Mouse (Mus musculus) ES-Bruce4 (cell line): ENCODE results near the gene Pdlim3. TPM values are rescaled to one million over a fixed set of nuclear protein-coding genes. Genes with fewer than 3 reads are reported as not detected.

Experiments used
- H3K27ac ChIP-seq: 2 replicates; pipeline ENCODE4 v1.5.1; 2012; ENCODE audit warnings: low read length, inconsistent platforms; ENCODE audit not compliant: insufficient read depth
- H3K27me3 ChIP-seq: 2 replicates; pipeline ENCODE4 v1.6.1; 2012; ENCODE audit warnings: mild to moderate bottlenecking, low read length, inconsistent platforms; ENCODE audit not compliant: control insufficient read depth, poor library complexity, insufficient read depth, severe bottlenecking
- H3K36me3 ChIP-seq: 2 replicates; pipeline ENCODE4 v1.6.1; 2012; ENCODE audit warnings: inconsistent platforms, mild to moderate bottlenecking, low read length, moderate library complexity; ENCODE audit not compliant: control insufficient read depth, poor library complexity, insufficient read depth, severe bottlenecking
- H3K4me1 ChIP-seq: one replicate; pipeline ENCODE4 v1.8.1; 2011; ENCODE audit warnings: low read length; ENCODE audit not compliant: control insufficient read depth, insufficient read depth
- H3K4me3 ChIP-seq: 2 replicates; pipeline ENCODE4 v1.5.1; 2011; ENCODE audit warnings: low read depth, mild to moderate bottlenecking, low read length
- H3K9ac ChIP-seq: 2 replicates; pipeline ENCODE4 v1.6.1; 2012; ENCODE audit warnings: low read depth, mild to moderate bottlenecking, inconsistent platforms; ENCODE audit not compliant: poor library complexity, severe bottlenecking
- H3K9me3 ChIP-seq: replicated peaks from 2 replicates; pipeline ENCODE4 v1.6.1; 2012; ENCODE audit warnings: mild to moderate bottlenecking, low read length, inconsistent platforms; ENCODE audit not compliant: control insufficient read depth, poor library complexity, insufficient read depth, severe bottlenecking
- CTCF ChIP-seq: IDR thresholded peaks from one replicate; pipeline ENCODE4 v1.8.1; 2011; ENCODE audit warnings: low read depth, low read length
- EP300 ChIP-seq: IDR thresholded peaks from 2 replicates; pipeline ENCODE4 v1.6.1; 2011; ENCODE audit warnings: low read depth, low read length; ENCODE audit not compliant: insufficient read depth
- POLR2A ChIP-seq: IDR thresholded peaks from one replicate; pipeline ENCODE4 v1.8.1; 2011; ENCODE audit warnings: low read length; ENCODE audit not compliant: insufficient read depth
- polyA plus RNA-seq: library from polyadenylated mRNA; stranded (reverse); fragments of >200 nt; gene quantifications from 2 replicates; pipeline ENCODE4 v1.2.4, GENCODE M21; 2011; ENCODE audit warnings: low read depth; ENCODE audit not compliant: missing spikeins, insufficient read depth, insufficient read length

Gene Pdlim3
- polyA plus RNA-seq, 1 experiment = 23.4 TPM

- H3K36me3 ChIP-seq = no peaks in the 10 kb centered on the region
- H3K9ac ChIP-seq = no peak overlapping the region
- TF ChIP-seq CTCF = no peak
- TF ChIP-seq POLR2A = no peak
- no peak for TF ChIP-seq EP300
- H3K4me3 ChIP-seq = no peak overlapping the region
- no peaks in the 10 kb centered on the region; the same call in 1 of the 2 replicates for H3K9me3 ChIP-seq
- no peak overlapping the region for H3K27ac ChIP-seq
- H3K27me3 ChIP-seq = no peaks in the 10 kb centered on the region; the same call in 1 of the 2 replicates
- H3K4me1 ChIP-seq = no peaks in the 10 kb centered on the region
These were observed 7.6 kb upstream of the Pdlim3 start for GRCm38 (mm10) chr8:45877680-45878079.

DNA sequence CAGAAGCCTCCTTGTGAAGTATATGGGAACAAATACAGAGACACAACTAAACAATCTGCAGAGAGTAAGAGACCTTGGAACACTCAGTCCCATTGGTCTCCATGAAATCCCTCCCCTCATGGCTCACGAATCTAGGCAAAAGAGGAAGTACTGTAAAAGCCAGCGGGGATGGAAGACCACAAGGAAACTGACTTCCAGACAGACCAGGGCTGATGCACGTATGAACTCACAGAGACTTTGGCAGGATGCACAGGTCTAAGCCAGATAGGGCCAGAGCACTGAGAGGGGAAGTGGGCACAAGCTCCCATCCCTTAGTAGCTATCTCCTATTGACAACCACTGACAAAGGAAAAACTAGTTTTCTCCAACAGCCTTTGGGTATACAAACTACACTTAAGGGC lies 4.8 kb upstream of the Pdlim3 start:
- no peak for TF ChIP-seq POLR2A
- H3K27ac ChIP-seq = no peak overlapping the region
- no peak overlapping the region for H3K9ac ChIP-seq
- no peaks in the 10 kb centered on the region; the same call in 1 of the 2 replicates for H3K9me3 ChIP-seq
- no peaks in the 10 kb centered on the region for H3K36me3 ChIP-seq
- H3K27me3 ChIP-seq = no peaks in the 10 kb centered on the region; the same call in 1 of the 2 replicates
- H3K4me1 ChIP-seq = peaks cover 3% of the 10 kb centered on the region
- no peak overlapping the region for H3K4me3 ChIP-seq

DNA sequence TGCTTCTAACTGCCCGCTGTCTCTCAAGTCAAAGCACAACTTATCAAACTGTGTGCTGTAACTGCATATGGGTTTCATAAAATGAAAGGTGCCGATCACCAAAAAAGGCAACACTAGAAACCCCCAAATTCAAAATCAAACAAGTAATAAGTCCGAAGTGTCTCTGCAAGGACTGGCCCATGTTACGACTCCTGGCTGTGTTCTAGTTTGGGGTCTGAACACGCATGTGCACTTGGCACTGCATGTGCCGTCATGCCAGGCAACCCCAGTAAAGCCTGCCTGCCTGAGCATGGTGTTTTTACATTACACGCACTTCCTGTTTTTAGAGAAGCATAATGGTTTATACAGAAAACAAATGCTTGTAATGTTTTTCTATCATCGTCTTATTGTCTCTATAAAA lies 3.5 kb upstream of the Pdlim3 start:
- Histone ChIP-seq H3K27me3 (no peaks in the 10 kb centered on the region; the same call in 1 of the 2 replicates), H3K36me3 (no peaks in the 10 kb centered on the region), H3K27ac (no peak overlapping the region), H3K9ac (no peak overlapping the region), H3K4me3 (no peak overlapping the region), H3K9me3 (no peaks in the 10 kb centered on the region; the same call in 1 of the 2 replicates), H3K4me1 (peaks cover 3% of the 10 kb centered on the region)
- TF ChIP-seq EP300 = no peak

DNA sequence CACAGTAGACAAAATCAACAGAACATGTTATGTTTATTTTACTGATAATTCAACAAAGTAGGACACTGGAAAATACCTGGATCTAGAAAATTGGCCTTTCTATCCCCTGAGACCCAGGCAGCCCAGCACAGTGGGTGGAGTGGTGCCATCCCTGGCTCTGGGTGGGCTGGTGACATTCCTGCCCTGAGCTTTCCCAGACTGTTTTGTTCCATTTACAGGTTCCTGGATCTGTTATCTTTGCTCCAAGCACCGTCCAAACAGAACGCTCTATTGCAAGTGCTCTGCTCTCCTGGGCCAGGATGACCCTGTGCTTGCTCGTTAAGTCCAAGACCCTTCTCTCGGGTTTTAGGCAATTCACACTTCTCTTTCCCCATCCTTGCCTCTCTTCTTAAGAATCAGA lies 1.5 kb upstream of the Pdlim3 start:
- Histone ChIP-seq H3K9ac (no peak overlapping the region), H3K27ac (no peak overlapping the region), H3K9me3 (no peaks in the 10 kb centered on the region; the same call in 1 of the 2 replicates), H3K27me3 (no peaks in the 10 kb centered on the region), H3K36me3 (no peaks in the 10 kb centered on the region), H3K4me1 (peaks cover 3% of the 10 kb centered on the region), H3K4me3 (no peak overlapping the region)
- TF ChIP-seq POLR2A (no peak), CTCF (no peak), EP300 (no peak)

DNA sequence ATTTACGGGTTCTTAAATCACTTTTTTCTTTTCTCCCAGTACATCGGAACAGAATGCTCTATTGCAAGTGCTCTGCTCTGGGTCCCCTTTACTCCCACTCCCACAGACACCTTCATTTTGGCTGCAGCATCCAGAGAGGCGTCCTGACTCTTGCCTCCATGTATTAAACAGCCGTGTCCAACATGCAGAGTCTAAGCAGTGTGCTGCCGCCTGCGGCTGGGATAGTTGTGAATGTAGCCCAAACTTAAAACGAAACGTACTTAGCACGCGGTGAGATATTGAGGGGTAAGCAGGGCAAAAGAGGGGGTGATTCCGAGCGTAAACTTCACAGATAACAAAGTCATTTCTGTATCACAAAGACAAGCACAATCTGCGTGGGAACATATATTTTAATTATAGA lies 709 bp upstream of the Pdlim3 start:
- H3K9ac ChIP-seq = no peak overlapping the region
- no peaks in the 10 kb centered on the region for H3K36me3 ChIP-seq
- H3K4me3 ChIP-seq = no peak overlapping the region
- H3K9me3 ChIP-seq = no peaks in the 10 kb centered on the region; the same call in 1 of the 2 replicates
- no peak overlapping the region for H3K27ac ChIP-seq
- TF ChIP-seq CTCF (no peak), EP300 (no peak), POLR2A (no peak)
- H3K4me1 ChIP-seq = peaks cover 3% of the 10 kb centered on the region
- H3K27me3 ChIP-seq = no peaks in the 10 kb centered on the region

DNA sequence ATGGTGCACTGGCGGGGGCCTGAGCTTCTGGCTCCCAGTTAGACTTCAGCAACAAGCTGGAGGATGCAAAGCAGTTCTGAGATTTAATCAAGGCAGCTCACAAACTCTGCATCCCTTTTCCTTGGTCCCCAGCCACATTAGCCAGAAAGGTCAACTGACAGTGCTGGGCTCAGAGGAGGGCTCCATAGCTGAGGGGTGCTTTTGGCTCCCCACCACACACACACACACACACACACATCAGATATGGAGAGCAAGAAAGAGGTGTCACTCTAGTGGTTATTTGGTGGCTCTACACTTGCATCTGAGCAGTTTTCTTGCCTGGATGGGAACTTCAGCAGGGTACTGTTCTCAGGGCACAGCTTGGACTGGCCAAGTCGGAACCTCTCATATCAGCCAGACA lies 514 bp downstream of the Pdlim3 start:
- peaks cover 3% of the 10 kb centered on the region for H3K4me1 ChIP-seq
- no peaks in the 10 kb centered on the region for H3K27me3 ChIP-seq
- TF ChIP-seq POLR2A = no peak
- no peak for TF ChIP-seq CTCF
- no peak for TF ChIP-seq EP300
- H3K9me3 ChIP-seq = no peaks in the 10 kb centered on the region
- peak overlapping the region; percentile 23; the same call in 1 of the 2 replicates for H3K9ac ChIP-seq
- H3K27ac ChIP-seq = no peak overlapping the region
- H3K4me3 ChIP-seq = peak overlapping the region; percentile 64
- no peaks in the 10 kb centered on the region for H3K36me3 ChIP-seq
